Mouse (Mus musculus) limb, embryonic 11.5 days (tissue): ENCODE measurements around the gene Usp7. TPM values are rescaled to one million over a fixed set of nuclear protein-coding genes. Genes with fewer than 3 reads are reported as not detected.

Experiments used
- ATAC-seq: fragments of 200-750 bp; cut with Nextera tagmentation; 2 replicates; pipeline ENCODE4 v1.8.0; 2017; ENCODE audit warnings: low read depth; ENCODE audit not compliant: insufficient number of reproducible peaks, low FRiP score, low TSS enrichment
- DNase-seq: peaks from one replicate; pipeline ENCODE4 v3.0.0-alpha.2; 2015; ENCODE audit warnings: low spot score
- H3K27ac ChIP-seq: fragments of 300-500 bp; sonication (generic); replicated peaks from 2 replicates; pipeline ENCODE4 v1.5.1; 2014; ENCODE audit warnings: low read depth, mild to moderate bottlenecking, low read length
- H3K27me3 ChIP-seq: fragments of 300-500 bp; sonication (generic); 2 replicates; pipeline ENCODE4 v1.6.1; 2014; ENCODE audit warnings: mild to moderate bottlenecking, low read length, mixed read lengths; ENCODE audit not compliant: control insufficient read depth, insufficient read depth
- H3K36me3 ChIP-seq: fragments of 300-500 bp; sonication (generic); 2 replicates; pipeline ENCODE4 v1.6.1; 2014; ENCODE audit warnings: mild to moderate bottlenecking, low read length, moderate library complexity, mixed read lengths; ENCODE audit not compliant: control insufficient read depth, insufficient read depth
- H3K4me1 ChIP-seq: fragments of 300-500 bp; sonication (generic); 2 replicates; pipeline ENCODE4 v1.6.1; 2014; ENCODE audit warnings: low read length, mixed read lengths; ENCODE audit not compliant: control insufficient read depth, insufficient read depth
- H3K4me2 ChIP-seq: fragments of 300-500 bp; sonication (generic); 2 replicates; pipeline ENCODE4 v1.6.1; 2014; ENCODE audit warnings: low read depth, mild to moderate bottlenecking, moderate library complexity; ENCODE audit not compliant: severe bottlenecking
- H3K4me3 ChIP-seq: fragments of 300-500 bp; sonication (generic); 2 replicates; pipeline ENCODE4 v1.5.1; 2014; ENCODE audit warnings: low read depth, low read length
- H3K9ac ChIP-seq: fragments of 300-500 bp; sonication (generic); 2 replicates; pipeline ENCODE4 v1.6.1; 2014; ENCODE audit warnings: mild to moderate bottlenecking, low read length
- H3K9me3 ChIP-seq: fragments of 300-500 bp; sonication (generic); 2 replicates; pipeline ENCODE4 v1.6.1; 2016; ENCODE audit warnings: low read length; ENCODE audit not compliant: control insufficient read depth
- WGBS: fragments of 180-500 bp; shearing (Covaris S2); extraction: QIAGEN DNeasy Blood & Tissue Kit; methylation state at CpG from one replicate; pipeline ENCODE4 v1.1.7; 2014; 5-methylcytosine and 5-hydroxymethylcytosine counted together
- polyA plus RNA-seq: library from polyadenylated mRNA; unstranded; fragments of >200 nt; fragmentation: Nextera tagmentation; extraction: Ambion mirVana; gene quantifications from 2 replicates; pipeline ENCODE4 v1.2.1, GENCODE M21; 2014

Gene Usp7
- polyA plus RNA-seq, 1 experiment from 2014 or later, result 41.5 TPM

DNA sequence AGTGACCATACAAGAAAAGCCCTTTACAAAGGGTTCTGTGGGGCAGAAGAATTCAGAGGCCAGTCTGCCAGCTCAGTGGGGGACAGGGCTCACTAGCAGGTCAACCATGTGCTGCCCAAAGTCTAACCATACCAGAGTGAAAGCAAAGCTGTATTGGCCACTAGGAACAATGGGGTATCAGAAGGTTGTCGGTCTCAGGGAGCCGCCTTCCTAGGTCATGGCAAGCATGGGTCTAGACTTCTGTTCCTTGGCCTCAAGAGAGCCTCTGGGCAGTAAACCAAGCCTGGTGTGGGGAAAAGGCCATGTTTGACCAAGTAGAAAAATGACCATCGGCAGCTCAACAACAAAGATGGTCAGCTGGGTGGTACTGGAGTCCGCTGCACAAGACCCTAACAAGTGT is 133.3 kb downstream of the Usp7 start:
- 95% methylated on average over 4 of the region's 4 CpGs for WGBS

DNA sequence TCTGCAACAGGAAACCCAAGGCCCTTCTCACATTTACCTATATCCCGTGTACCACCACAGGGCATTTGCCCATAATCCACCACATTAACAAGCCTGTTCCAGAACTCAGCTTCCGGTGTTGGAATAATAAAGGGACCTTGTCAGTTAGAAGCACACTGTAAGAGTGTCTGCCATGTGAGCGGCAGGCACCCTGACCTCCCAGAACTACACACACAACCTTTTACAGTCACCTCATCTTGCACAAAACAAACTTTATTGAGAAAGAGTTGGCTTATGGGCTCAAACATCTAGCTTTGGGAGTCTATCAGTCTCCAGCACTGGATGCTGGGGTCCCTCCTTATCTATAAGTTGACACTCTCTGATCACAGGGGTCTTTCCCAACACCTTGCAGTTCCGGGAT is 133.8 kb downstream of the Usp7 start:
- Histone ChIP-seq H3K27me3 (no peaks in the 10 kb centered on the region), H3K4me1 (0 out of 2 replicates have a peak, but pooled peaks cover 2% of the 10 kb centered on the region), H3K27ac (no peak overlapping the region), H3K9me3 (no peaks in the 10 kb centered on the region), H3K4me2 (no peak overlapping the region), H3K36me3 (peaks cover 13% of the 10 kb centered on the region; the same call in 1 of the 2 replicates), H3K9ac (no peak overlapping the region), H3K4me3 (no peak overlapping the region)
- 83% methylated on average over 4 of the region's 4 CpGs for WGBS
- DNase-seq (no peak), ATAC-seq (no peak)

More for the DNA sequence above, 133.3 kb downstream of the Usp7 start:
- H3K4me3 ChIP-seq, result no peak overlapping the region
- H3K27ac ChIP-seq, result no peak overlapping the region
- peaks cover 16% of the 10 kb centered on the region for H3K36me3 ChIP-seq
- H3K4me2 ChIP-seq, result no peak overlapping the region
- H3K9me3 ChIP-seq, result no peaks in the 10 kb centered on the region
- no peak for ATAC-seq
- no peak for DNase-seq
- H3K27me3 ChIP-seq, result no peaks in the 10 kb centered on the region
- H3K9ac ChIP-seq, result no peak overlapping the region
- 0 out of 2 replicates have a peak, but pooled peaks cover 2% of the 10 kb centered on the region for H3K4me1 ChIP-seq

DNA sequence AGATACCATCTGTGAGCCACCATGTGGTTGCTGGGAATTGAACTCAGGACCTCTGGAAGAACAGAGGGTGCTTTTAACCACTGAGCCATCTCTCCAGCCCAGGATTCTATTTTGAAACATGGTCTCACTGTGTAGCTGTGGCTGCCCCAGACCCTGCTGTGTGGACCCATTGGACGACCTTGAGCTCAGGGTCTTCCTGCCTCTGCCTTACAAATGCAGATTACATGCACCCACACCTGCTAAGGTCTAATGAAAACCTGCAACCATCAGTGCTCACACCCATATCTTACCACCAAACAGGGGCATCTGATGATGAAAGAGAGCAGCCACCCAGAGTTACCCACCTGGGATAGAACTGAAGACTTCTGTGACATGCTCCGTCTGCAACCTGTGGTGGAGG is 135.9 kb downstream of the Usp7 start:
- Histone ChIP-seq H3K9me3 (no peaks in the 10 kb centered on the region), H3K36me3 (peaks cover 13% of the 10 kb centered on the region; the same call in 1 of the 2 replicates), H3K4me1 (0 out of 2 replicates have a peak, but pooled peaks cover 2% of the 10 kb centered on the region), H3K27me3 (no peaks in the 10 kb centered on the region), H3K4me2 (no peak overlapping the region), H3K27ac (no peak overlapping the region), H3K9ac (no peak overlapping the region), H3K4me3 (no peak overlapping the region)
- WGBS, result 96% methylated on average over 2 of the region's 2 CpGs
- DNase-seq, result no peak
- no peak for ATAC-seq

- ATAC-seq, result no peak
- no peak for DNase-seq
- H3K9me3 ChIP-seq, result no peaks in the 10 kb centered on the region
- H3K9ac ChIP-seq, result no peak overlapping the region
- no peak overlapping the region for H3K4me2 ChIP-seq
- H3K4me3 ChIP-seq, result no peak overlapping the region
- no peaks in the 10 kb centered on the region for H3K27me3 ChIP-seq
- 89% methylated on average over 9 of the region's 9 CpGs for WGBS
- no peak overlapping the region for H3K27ac ChIP-seq
- H3K4me1 ChIP-seq, result 0 out of 2 replicates have a peak, but pooled peaks cover 2% of the 10 kb centered on the region
- H3K36me3 ChIP-seq, result peaks cover 10% of the 10 kb centered on the region; the same call in 1 of the 2 replicates
These were observed 136.5 kb downstream of the Usp7 start for GRCm38 (mm10) chr16:8655599-8655998.

DNA sequence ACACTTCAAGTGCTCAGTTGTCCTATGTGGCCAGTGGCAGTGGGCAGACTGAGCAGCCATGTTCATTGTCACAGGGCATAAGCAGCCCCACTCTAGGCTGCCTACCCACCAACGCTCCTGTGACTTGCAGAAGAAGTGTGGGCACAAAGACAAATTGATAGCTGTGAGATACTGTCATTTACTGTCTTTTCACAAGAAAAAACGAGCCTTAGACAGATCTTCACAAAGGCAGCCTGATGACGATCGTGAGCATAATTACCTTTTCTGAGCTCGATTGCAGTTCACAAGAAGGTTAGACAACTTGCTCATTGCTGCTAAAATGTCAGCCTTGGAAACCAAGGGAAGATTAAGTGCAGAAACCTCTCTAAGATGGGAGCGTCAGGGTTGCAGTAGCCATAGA is 137.0 kb downstream of the Usp7 start:
- H3K9me3 ChIP-seq, result no peaks in the 10 kb centered on the region
- WGBS, result 86% methylated on average over 6 of the region's 6 CpGs
- DNase-seq, result no peak
- no peak for ATAC-seq
- no peak overlapping the region for H3K27ac ChIP-seq
- H3K4me1 ChIP-seq, result no peaks in the 10 kb centered on the region
- H3K4me3 ChIP-seq, result no peak overlapping the region
- H3K36me3 ChIP-seq, result peaks cover 10% of the 10 kb centered on the region; the same call in 1 of the 2 replicates
- H3K27me3 ChIP-seq, result no peaks in the 10 kb centered on the region
- H3K9ac ChIP-seq, result no peak overlapping the region
- no peak overlapping the region for H3K4me2 ChIP-seq

DNA sequence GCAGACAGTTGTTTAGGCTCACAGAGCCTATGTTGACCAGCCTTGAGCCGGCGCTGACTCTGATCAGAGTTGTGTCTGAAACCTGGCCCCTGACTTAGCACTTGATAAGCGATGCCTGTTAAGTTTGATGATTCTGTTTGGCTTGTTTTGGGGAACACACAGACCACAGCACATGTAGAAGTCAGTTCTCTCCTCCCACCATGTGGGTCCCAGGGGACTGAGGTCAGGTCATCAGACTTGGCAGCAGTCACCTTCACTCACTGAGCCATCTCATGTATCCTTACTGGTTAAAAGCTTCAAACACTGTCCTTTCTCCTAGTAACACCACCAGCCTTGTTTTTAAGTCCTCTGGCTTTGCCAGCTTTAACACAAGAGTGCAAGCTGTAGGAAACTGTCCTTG is 142.1 kb downstream of the Usp7 start:
- Histone ChIP-seq H3K4me1 (no peaks in the 10 kb centered on the region), H3K27me3 (no peaks in the 10 kb centered on the region)
- WGBS, result 100% methylated on average over 3 of the region's 3 CpGs

DNA sequence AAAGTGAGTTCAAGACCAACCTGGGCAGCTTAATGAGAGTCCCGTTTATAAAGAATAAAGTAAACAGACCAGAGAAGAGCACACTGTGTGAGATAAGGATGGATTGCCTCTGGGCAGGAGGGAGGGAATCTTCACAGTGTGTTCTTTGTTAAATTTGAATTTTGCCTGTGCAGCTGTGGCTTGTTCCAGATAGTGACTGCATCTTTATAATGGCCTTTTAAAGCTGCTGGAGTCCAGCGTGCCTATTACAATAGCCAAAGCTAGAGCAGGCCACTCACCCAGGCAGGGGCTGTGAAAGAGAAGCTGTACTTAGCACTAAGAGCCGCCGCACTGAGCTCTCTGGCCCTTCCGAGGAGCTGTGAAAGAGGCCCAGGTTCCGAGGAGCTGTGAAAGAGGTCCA is 146.6 kb downstream of the Usp7 start:
- no peak overlapping the region for H3K4me3 ChIP-seq
- WGBS, result 87% methylated on average over 6 of the region's 6 CpGs
- DNase-seq (no peak), ATAC-seq (no peak)
- no peaks in the 10 kb centered on the region for H3K27me3 ChIP-seq
- H3K9ac ChIP-seq, result no peak overlapping the region
- no peak overlapping the region for H3K4me2 ChIP-seq
- H3K9me3 ChIP-seq, result no peaks in the 10 kb centered on the region
- H3K36me3 ChIP-seq, result peaks cover 14% of the 10 kb centered on the region; the same call in 1 of the 2 replicates
- no peak overlapping the region for H3K27ac ChIP-seq
- no peaks in the 10 kb centered on the region for H3K4me1 ChIP-seq

More for the DNA sequence above, 142.1 kb downstream of the Usp7 start:
- Histone ChIP-seq H3K9ac (no peak overlapping the region), H3K4me2 (no peak overlapping the region), H3K4me3 (no peak overlapping the region), H3K27ac (no peak overlapping the region), H3K36me3 (peaks cover 9% of the 10 kb centered on the region; the same call in 1 of the 2 replicates), H3K9me3 (no peaks in the 10 kb centered on the region)
- DNase-seq (no peak), ATAC-seq (no peak)

DNA sequence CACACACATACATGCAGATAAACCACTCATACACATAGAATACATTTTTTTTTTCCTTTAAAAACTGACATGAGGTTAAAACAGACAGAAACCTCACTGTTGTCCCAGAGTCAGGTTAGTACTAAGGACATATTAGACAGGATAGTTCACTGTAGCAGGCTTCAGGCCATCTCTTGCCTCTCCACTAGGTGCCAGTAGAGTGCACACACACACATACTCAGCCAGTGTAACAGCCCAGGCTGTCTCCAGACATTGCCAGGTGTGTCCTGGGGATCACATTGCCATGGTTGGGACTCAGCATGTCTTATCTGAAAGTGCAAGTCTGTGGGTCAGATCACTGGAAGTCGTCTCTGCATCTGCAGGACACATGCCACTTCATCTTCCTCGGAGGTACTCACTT is 148.3 kb downstream of the Usp7 start:
- Histone ChIP-seq H3K27ac (no peak overlapping the region), H3K27me3 (no peaks in the 10 kb centered on the region), H3K4me1 (no peaks in the 10 kb centered on the region), H3K4me2 (no peak overlapping the region), H3K36me3 (peaks cover 10% of the 10 kb centered on the region; the same call in 1 of the 2 replicates), H3K9ac (no peak overlapping the region), H3K9me3 (no peaks in the 10 kb centered on the region), H3K4me3 (no peak overlapping the region)
- ATAC-seq (no peak), DNase-seq (peak; percentile 50)
- WGBS, result 78% methylated on average over 2 of the region's 2 CpGs
